Mouse (Mus musculus): ENCODE data around the gene Alg12. TPM values are rescaled to one million over a fixed set of nuclear protein-coding genes. Genes with fewer than 3 reads are reported as not detected.
A peak's percentile ranks its signal among the peaks of the same experiment; 100 is the strongest.

Alg12 gene
- total RNA-seq, 2 experiments from 2014 or later, result 13.0 to 16.3 TPM

GRCm38 (mm10) chr15:88854969-88855830 is 36.1 kb upstream of the Alg12 start:
- no peak for DNase-seq

GRCm38 (mm10) chr15:88854119-88854968 is 35.2 kb upstream of the Alg12 start:
- DNase-seq, result no peak

- DNase-seq, result no peak
Observed at GRCm38 (mm10) chr15:88853106-88853505, 34.0 kb upstream of the Alg12 start.

- DNase-seq, result no peak
Observed at GRCm38 (mm10) chr15:88851507-88852149, 32.5 kb upstream of the Alg12 start.

DNA sequence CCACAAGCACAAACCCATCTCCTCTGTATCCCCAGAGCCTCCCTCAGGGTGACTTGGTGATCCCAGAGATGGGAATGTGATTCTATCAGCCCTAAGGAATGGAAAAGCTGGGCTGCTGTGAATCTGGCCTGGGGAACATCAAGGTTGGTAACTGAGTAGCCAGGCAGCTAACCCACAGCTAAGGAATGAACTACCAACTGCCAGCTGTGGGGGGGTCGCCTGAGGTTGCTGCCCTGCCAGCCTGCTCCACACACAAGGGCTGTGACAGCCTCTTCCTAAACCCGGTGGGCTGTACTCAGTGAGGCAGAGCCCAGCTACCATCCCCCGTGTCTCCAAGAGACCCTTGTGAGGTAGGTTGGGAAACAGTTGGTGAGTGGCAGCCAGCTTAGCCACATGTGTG is 32.0 kb upstream of the Alg12 start:
- DNase-seq, result no peak

- DNase-seq, result peak; percentile 88 to 92
Observed at GRCm38 (mm10) chr15:88850146-88850826, 31.2 kb upstream of the Alg12 start.

DNA sequence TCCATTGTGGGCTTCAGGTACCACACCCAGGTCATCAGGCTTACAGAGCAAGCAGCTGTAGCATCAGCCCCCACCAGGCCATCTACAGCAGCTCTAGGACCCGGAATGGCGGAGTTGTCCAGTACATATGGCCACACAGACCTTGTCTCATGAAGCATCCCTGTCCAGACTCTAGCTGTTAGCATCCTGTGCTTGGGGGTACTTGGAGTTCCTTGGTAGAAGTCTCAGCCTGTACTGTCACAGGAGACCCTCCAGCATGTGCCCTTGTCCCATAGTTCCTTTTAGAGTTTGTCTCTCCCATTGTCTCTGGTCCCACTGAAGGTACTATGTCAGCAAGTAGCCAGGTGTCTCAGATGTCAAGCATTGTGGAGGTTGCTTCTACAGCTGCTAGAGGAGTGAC is 30.5 kb upstream of the Alg12 start:
- no peak for DNase-seq

DNA sequence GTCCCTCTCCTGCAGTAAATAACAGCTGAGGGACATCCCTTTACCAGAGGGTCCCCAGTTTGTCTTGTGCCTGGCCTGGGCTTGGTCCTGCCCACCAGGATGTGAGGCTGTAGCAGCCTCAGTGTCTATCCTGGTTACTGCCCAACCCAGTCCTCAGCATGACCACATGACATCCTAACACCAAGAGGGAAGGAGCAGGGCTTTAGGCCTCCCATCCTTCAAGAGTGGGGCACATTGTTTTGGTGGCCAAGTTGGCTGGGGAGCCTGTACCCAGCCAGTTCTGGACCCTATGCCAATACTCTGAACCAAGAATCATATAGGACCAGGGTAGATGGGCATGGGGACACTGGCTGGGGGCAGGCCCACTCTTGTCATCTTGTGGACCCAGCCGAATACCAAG is 29.5 kb upstream of the Alg12 start:
- no peak for DNase-seq

DNA sequence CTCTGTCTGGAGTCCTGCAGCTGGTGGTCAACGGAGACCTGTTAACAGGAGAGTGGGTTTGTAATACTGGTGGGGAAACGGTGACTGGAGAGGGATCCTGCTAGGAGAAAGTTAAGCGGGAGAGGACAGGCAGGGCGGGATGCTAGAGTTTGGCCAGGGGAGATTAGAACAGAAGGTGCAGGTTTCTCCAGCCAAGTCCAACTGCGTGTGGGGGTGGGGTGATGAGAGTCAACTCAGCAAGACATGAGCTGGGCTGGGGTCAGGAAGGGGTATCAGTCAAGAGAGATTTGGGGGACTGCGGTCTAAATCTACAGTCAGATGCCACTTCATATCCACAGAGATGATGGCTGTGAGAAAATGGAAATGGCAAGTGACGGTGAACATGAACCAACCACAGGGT is 25.8 kb upstream of the Alg12 start:
- no peak for DNase-seq

GRCm38 (mm10) chr15:88843486-88844097 is 24.5 kb upstream of the Alg12 start:
- DNase-seq, result no peak

DNA sequence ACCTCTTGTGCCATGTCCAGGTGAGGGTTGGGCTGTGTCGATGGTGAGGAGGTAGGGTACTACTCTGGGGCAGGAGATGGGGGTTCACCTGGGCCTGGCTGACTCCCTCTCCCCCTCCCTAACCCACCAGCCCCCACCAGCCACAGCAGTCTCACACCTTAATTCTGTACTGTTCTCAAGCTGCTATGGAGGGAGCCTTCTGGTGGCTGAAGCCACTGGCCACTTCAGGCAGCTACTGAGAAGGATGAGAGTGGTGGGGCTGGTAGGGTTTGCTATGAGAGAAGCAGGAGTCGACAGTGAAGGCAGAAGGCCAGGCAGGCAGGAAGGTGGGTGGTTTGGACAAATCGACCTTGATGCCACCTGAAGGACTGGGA is 23.2 kb upstream of the Alg12 start:
- DNase-seq, result no peak

DNA sequence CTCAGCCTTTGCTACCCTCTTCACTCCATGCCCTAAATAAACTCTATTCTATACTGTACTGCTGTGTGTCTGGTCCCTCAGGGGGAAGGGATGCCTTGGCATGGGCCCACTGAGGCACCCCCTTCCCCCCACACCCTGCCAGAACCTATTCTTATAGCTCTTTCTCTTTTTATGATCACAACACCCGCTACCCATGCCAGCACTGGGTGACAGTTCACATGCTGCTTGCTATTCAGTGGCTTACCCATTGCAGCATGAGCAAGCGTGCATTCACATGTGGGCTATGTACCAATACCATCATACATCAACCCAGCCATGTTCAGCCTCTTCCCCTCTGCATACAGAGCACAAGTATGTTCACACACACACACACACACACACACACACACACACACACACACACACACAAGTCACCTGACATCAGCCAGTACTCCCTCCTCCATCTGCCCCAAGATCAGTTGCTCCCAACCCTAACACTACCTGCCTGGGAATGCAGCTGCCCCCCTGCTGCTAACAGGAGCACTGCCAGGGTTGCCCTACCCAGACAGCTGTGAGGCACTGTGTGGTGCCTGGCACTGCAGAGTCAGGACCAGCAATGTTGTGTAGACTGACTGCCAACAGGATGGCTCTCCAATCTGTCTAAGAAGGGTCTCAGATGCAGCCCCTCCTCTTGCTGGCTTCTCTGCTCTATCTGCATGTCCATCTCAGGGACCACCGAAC is 22.6 kb upstream of the Alg12 start:
- no peak for DNase-seq

- no peak for DNase-seq
Observed at GRCm38 (mm10) chr15:88841160-88841559, 22.0 kb upstream of the Alg12 start.

- DNase-seq, result peak in 1 of 2 experiments; percentile 16
Observed at GRCm38 (mm10) chr15:88840126-88840525, 21.0 kb upstream of the Alg12 start.

DNA sequence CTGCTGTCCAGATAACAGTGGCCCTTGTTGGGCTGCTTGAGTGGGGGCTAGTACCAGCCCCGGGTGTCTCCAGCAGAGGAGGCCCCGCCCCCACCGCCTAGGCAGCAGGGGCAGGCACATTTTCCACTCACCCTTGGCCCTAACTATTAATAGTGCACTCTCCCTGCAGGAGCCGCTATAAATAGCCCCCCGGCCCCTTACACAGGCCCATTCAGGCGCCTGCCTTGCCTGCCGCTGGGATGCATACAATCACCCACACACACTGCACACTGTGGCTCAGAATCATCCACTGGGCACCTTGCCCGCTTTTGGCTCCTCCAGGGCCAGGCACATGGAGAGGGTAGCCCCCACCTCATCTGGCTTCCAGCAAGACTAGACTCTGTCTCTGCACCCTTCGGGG is 20.2 kb upstream of the Alg12 start:
- DNase-seq, result peak; percentile 62 to 79

DNA sequence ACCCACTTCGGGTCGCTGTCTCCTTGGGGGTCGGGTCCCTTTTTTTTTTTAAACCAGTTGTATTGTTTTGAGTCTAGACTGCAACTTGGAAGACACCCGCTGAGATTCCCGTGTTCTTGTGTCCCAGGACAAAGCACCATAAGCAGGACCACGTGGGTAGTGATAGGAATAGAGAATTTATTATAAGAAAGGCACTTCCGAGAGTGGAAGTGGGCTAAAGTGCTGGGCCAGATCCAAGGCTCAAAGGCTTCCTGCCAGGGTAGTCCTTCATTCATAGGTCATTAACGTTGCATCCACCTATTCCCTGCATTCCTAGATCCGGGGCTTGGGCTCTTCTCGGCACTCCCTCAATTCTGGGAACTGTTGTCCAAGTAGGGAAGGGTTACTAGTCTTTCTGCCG is 18.9 kb upstream of the Alg12 start:
- DNase-seq, result no peak

- DNase-seq, result peak; percentile 49
Observed at GRCm38 (mm10) chr15:88837199-88837932, 18.2 kb upstream of the Alg12 start.

DNA sequence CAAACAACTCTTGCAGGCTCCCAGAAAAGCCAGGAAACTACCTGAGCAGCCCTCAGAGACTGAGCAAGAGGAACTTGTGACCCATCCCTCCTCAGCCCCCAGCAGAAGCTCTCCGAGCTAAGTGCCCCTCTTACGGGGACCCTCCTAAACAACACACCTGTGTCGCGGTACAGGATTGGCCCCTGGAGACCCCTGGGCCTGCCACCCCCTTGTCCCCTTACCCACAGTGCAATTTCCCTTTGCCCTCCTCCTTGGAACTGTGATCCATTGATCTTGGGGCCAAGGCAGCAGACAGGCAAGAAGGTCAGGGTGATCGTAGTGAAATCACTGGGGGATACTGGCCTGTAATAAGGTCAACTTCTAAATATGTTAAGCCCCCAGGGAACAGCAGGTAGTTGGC is 17.5 kb upstream of the Alg12 start:
- DNase-seq, result no peak

DNA sequence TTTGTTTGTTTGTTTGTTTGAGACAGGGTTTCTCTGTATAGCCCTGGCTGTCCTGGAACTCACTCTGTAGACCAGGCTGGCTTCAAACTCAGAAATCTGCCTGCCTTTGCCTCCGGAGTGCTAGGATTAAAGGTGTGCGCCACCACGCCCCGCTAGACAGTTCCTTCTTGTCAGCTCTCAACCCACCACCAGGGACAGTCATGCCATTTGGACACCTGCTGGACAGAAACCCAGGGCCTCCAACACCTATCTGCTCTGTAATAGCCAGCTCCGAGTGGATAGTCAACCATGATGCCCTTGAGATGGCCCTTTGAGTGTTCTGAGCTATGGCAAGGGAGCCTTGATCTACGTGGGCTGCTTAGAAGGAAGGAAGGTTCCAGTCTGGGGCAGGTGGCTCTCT is 16.9 kb upstream of the Alg12 start:
- no peak for DNase-seq

GRCm38 (mm10) chr15:88832536-88832935 is 13.4 kb upstream of the Alg12 start:
- DNase-seq, result no peak

DNA sequence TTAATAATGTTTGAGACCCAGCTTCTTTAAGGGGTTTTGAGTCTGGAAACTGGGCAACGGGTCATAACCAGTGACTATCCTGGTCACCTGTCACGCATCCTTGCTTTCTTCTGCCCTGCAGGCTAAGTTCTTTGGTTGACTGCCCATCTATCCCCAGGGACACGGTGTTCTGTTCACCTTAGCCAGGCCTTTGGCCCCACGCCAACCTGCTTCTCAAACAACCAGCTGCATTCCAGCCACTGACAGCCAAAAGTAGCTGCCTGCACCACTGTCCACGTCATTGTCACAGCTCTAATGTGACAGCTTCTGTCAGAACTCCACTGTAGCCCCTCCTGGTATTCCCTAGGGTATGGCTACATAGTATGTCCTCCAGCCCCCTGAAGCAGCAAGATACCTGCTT is 12.4 kb upstream of the Alg12 start:
- DNase-seq, result no peak

Data from layer of hippocampus, postnatal 36 days (tissue).